Mouse (Mus musculus) CH12.LX (cell line): ENCODE measurements around the gene Filip1l. TPM values are rescaled to one million over a fixed set of nuclear protein-coding genes. Genes with fewer than 3 reads are reported as not detected.

Source experiments
- DNase-seq: peaks from one replicate; pipeline ENCODE4 v3.0.0-alpha.2; 2013; ENCODE audit errors: extremely low read depth
- H3K27ac ChIP-seq: 2 replicates; pipeline ENCODE4 v1.5.1; 2012; ENCODE audit warnings: low read depth, mild to moderate bottlenecking, control low read depth, moderate library complexity; ENCODE audit not compliant: insufficient read depth
- H3K27me3 ChIP-seq: replicated peaks from 2 replicates; pipeline ENCODE3; 2012; ENCODE audit warnings: inconsistent platforms
- H3K36me3 ChIP-seq, 2 experiments: replicated peaks in 1 of 2; 2 replicates each; pipeline versions ENCODE3 to v1.6.1; 2012; ENCODE audit warnings: inconsistent platforms in 1 of 2, low read length in 1 of 2, mild to moderate bottlenecking in 1 of 2, mixed read lengths in 1 of 2, moderate library complexity in 1 of 2; ENCODE audit not compliant: control insufficient read depth in 1 of 2, insufficient read depth in 1 of 2
- H3K4me1 ChIP-seq, 2 experiments: 2 replicates each; pipeline ENCODE4 v1.6.1; 2012; ENCODE audit warnings: inconsistent platforms in 1 of 2, moderate library complexity in 1 of 2; ENCODE audit not compliant: insufficient read depth in 2 of 2, control insufficient read depth in 1 of 2
- H3K4me2 ChIP-seq: 2 replicates; pipeline ENCODE4 v1.6.1; 2012; ENCODE audit warnings: low read depth, mild to moderate bottlenecking, control low read depth; ENCODE audit not compliant: poor library complexity, insufficient read depth, severe bottlenecking
- H3K4me3 ChIP-seq, 3 experiments: fragments of 150-350 bp in 1 of 3; sonication (generic) in 1 of 3; replicated peaks in 1 of 3; 2 replicates each; pipeline versions ENCODE3 to v1.5.1; 2011 to 2012; ENCODE audit warnings: low read depth in 2 of 3, low read length in 2 of 3, mild to moderate bottlenecking in 2 of 3, moderate library complexity in 2 of 3, control low read depth in 1 of 3, improper control_type of control experiment in 1 of 3, inconsistent platforms in 1 of 3, mixed read lengths in 1 of 3; ENCODE audit not compliant: poor library complexity in 1 of 3
- H3K79me2 ChIP-seq: replicated peaks from 2 replicates; pipeline ENCODE4 v1.6.1; 2012; ENCODE audit warnings: mild to moderate bottlenecking, moderate library complexity; ENCODE audit not compliant: control insufficient read depth, poor library complexity, insufficient read depth, severe bottlenecking; ENCODE audit errors: extremely low read depth
- H3K9ac ChIP-seq: 2 replicates; pipeline ENCODE4 v1.6.1; 2012; ENCODE audit warnings: low read depth, mild to moderate bottlenecking, control low read depth, moderate library complexity; ENCODE audit not compliant: insufficient read depth
- H3K9me3 ChIP-seq: replicated peaks from 2 replicates; pipeline ENCODE3; 2012; ENCODE audit warnings: low read length, inconsistent platforms, mixed read lengths
- BHLHE40 ChIP-seq: IDR thresholded peaks from 2 replicates; pipeline ENCODE4 v1.6.1; 2011; ENCODE audit warnings: mild to moderate bottlenecking, low read depth, low read length, improper control_type of control experiment
- CTCF ChIP-seq, 2 experiments: IDR thresholded peaks in 1 of 2; conservative IDR thresholded peaks in 1 of 2; 2 replicates each; pipeline ENCODE4 v1.5.1; 2011 to 2012; ENCODE audit warnings: low read depth in 2 of 2, low read length in 2 of 2, improper control_type of control experiment in 1 of 2, inconsistent platforms in 1 of 2, mild to moderate bottlenecking in 1 of 2, moderate library complexity in 1 of 2
- E2F4 ChIP-seq: IDR thresholded peaks from 2 replicates; pipeline ENCODE4 v1.6.1; 2011; ENCODE audit warnings: low read depth, low read length, improper control_type of control experiment; ENCODE audit not compliant: insufficient replicate concordance
- EP300 ChIP-seq: IDR thresholded peaks from 2 replicates; pipeline ENCODE4 v1.6.1; 2011; ENCODE audit warnings: low read length, improper control_type of control experiment
- ETS1 ChIP-seq: conservative IDR thresholded peaks from 2 replicates; pipeline ENCODE4 v1.6.1; 2012; ENCODE audit warnings: low read depth, mild to moderate bottlenecking, inconsistent platforms, low read length, improper control_type of control experiment, moderate library complexity
- HCFC1 ChIP-seq: IDR thresholded peaks from 2 replicates; pipeline ENCODE4 v1.6.1; 2012; ENCODE audit warnings: low read depth, mild to moderate bottlenecking, inconsistent platforms, low read length, improper control_type of control experiment
- IRF4 ChIP-seq: IDR thresholded peaks from 2 replicates; pipeline ENCODE4 v1.6.1; 2014; ENCODE audit warnings: low read depth, mild to moderate bottlenecking, inconsistent platforms, low read length, improper control_type of control experiment
- JUND ChIP-seq: conservative IDR thresholded peaks from 2 replicates; pipeline ENCODE4 v1.6.1; 2011; ENCODE audit warnings: low read depth, low read length, improper control_type of control experiment
- MAZ ChIP-seq: IDR thresholded peaks from 2 replicates; pipeline ENCODE4 v1.6.1; 2012; ENCODE audit warnings: low read depth, mild to moderate bottlenecking, inconsistent platforms, low read length, improper control_type of control experiment, moderate library complexity
- MEF2A ChIP-seq: IDR thresholded peaks from 2 replicates; pipeline ENCODE4 v1.6.1; 2014; ENCODE audit warnings: low read depth, mild to moderate bottlenecking, inconsistent platforms, low read length, improper control_type of control experiment, borderline replicate concordance
- MYC ChIP-seq: IDR thresholded peaks from 2 replicates; pipeline ENCODE4 v1.6.1; 2011; ENCODE audit warnings: low read depth, mild to moderate bottlenecking, improper control_type of control experiment, low read length
- NRF1 ChIP-seq: IDR thresholded peaks from 2 replicates; pipeline ENCODE4 v1.6.1; 2014; ENCODE audit warnings: low read depth, mild to moderate bottlenecking, inconsistent platforms, low read length, improper control_type of control experiment, moderate library complexity
- PAX5 ChIP-seq: IDR thresholded peaks from 2 replicates; pipeline ENCODE4 v1.6.1; 2012; ENCODE audit warnings: low read length, inconsistent platforms, mixed read lengths
- POLR2A ChIP-seq: IDR thresholded peaks from 2 replicates; pipeline ENCODE4 v1.6.1; 2011; ENCODE audit warnings: low read depth, mild to moderate bottlenecking, improper control_type of control experiment, low read length
- POLR2AphosphoS2 ChIP-seq: IDR thresholded peaks from 2 replicates; pipeline ENCODE4 v1.6.1; 2011; ENCODE audit warnings: low read depth, low read length, improper control_type of control experiment
- RCOR1 ChIP-seq: conservative IDR thresholded peaks from 2 replicates; pipeline ENCODE4 v1.6.1; 2012; ENCODE audit warnings: low read depth, mild to moderate bottlenecking, inconsistent platforms, low read length, improper control_type of control experiment
- SMC3 ChIP-seq: IDR thresholded peaks from 2 replicates; pipeline ENCODE4 v1.6.1; 2011; ENCODE audit warnings: low read depth, low read length, improper control_type of control experiment
- TBP ChIP-seq: conservative IDR thresholded peaks from 2 replicates; pipeline ENCODE4 v1.6.1; 2011; ENCODE audit warnings: low read depth, low read length, improper control_type of control experiment
- TCF12 ChIP-seq: IDR thresholded peaks from 2 replicates; pipeline ENCODE4 v1.6.1; 2014; ENCODE audit warnings: low read depth, mild to moderate bottlenecking, inconsistent platforms, low read length, improper control_type of control experiment
- USF1 ChIP-seq: IDR thresholded peaks from 2 replicates; pipeline ENCODE4 v1.6.1; 2014; ENCODE audit warnings: low read depth, mild to moderate bottlenecking, inconsistent platforms, low read length, improper control_type of control experiment
- dilution Hi-C: fragments of 300-500 bp; cut with MboI; formaldehyde crosslinking; loops from 2 replicates; pipeline ENCODE4 v1.14.3; 2020; ENCODE audit warnings: low sequenced_read_pairs; ENCODE audit not compliant: extremely low pct_unique_long_range_greater_than_20kb, extremely low pct_ligation_motif_present
- in situ Hi-C: fragments of 300-500 bp; cut with MboI; formaldehyde crosslinking; loops from 3 replicates; pipeline ENCODE4 v1.14.3; 2019; ENCODE audit warnings: low sequenced_read_pairs, low pct_ligation_motif_present, low pct_unique_long_range_greater_than_20kb, mixed read lengths
- polyA plus RNA-seq: library from polyadenylated mRNA; unstranded; fragments of >175 nt; gene quantifications from 2 replicates; pipeline ENCODE4 v1.2.1, GENCODE M21; 2012; ENCODE audit warnings: low read depth; ENCODE audit not compliant: insufficient read length
- total RNA-seq, 2 experiments: library from RNA; depleted of rRNA; stranded (reverse); fragments of 300-350 nt in 1 of 2; fragments of >200 nt in 1 of 2; gene quantifications; 2 replicates each; pipeline ENCODE4 v1.2.3; 2012 to 2014

The Filip1l gene
- total and polyA plus RNA-seq, 3 experiments, result 2.1 to 17.6 (median 5.7) TPM

DNA sequence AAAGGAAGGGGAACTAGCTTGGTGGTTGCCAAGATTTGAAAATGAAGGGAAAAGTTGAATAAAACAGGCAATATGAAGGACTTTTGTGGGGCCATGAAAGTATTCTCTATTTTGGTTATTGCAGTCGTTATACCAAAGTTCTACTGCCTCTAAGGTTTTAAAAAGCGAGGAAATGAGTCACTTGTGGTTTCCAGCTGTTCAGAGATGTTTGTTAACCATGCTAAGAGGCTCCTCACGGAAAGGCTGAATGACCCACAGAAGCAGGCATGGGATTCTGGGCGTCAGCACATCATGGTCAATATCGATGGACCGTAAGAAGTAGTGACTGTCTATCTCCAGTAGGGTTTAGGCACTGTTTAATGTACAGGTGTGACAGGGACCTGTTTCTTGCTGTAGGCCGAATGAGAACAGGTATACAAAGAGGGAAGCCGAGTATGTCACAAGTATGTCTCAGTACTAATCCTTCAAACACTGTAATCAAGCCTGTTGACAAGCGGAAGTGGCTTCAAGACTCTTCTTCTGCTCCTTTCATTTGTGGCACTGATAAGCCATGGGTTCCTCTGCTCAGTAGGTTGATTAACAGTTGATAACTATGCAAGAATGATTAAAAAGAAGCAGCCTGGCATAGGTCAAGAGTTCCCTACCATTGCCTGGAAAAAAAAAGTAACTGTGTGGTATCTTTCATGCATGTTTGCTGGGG lies 25.9 kb downstream of the Filip1l start:
- in situ Hi-C loops (loop anchor here (25.0 kb wide), 1 partner anchor 266 kb away; the partner anchor contains the start of gene Tomm70a), dilution Hi-C loops (no loop called here)
- peaks cover 3% of the 10 kb centered on the region for H3K9me3 ChIP-seq
- DNase-seq, result no peak
- TF ChIP-seq RCOR1 (0 out of 2 replicates have a peak, but pooled peaks have one; percentile 6), E2F4 (no peak), MYC (no peak), EP300 (peak; percentile 47; the same call in 1 of the 2 replicates), PAX5 (no peak), TCF12 (0 out of 2 replicates have a peak, but pooled peaks have one; percentile 15), ETS1 (peak; percentile 36; the same call in 1 of the 2 replicates), JUND (no peak), MEF2A (no peak), HCFC1 (no peak), POLR2AphosphoS2 (no peak), MAZ (no peak)
- H3K27me3 ChIP-seq, result no peaks in the 10 kb centered on the region
- no peak overlapping the region for H3K9ac ChIP-seq
- no peak overlapping the region for H3K4me2 ChIP-seq
- no peak overlapping the region for H3K4me3 ChIP-seq
- H3K79me2 ChIP-seq, result no peaks in the 10 kb centered on the region
- H3K36me3 ChIP-seq, result peaks cover 0 to 5% of the 10 kb centered on the region in 2 experiments
- peaks cover 7 to 12% of the 10 kb centered on the region in 2 experiments; a peak in 3 of 4 replicates for H3K4me1 ChIP-seq
- no peak overlapping the region for H3K27ac ChIP-seq

DNA sequence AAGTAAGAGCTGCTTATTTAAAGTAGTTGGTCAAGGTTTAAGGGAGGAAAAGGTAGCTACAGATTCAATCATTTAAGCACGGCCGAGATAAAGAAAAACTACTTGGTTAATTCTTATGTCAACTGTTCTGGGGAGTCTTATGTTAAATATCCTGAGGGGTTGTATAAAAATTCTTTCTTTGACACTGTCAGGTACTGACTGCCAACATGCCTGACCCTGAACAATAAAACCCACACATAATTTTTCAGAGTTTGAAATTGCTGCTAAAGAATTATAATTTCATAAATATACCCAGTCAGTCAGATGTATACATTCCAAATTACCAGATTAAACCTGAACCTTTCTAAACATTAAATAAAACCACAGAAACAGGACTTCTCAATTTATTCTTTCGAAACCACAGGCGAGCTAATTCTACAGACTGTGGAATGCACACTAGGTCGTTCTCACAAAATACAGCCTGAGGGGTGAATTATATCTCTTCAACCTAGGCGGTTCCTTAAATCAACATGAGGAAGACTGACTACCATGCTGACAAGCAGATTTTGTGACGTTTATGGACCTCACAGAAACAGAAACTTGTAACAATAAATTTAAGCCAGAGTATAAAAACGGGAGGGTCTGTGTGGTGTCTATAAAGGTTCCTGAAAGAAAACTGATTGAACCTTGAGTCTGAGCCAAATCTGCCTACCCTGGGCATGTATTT lies 30.5 kb downstream of the Filip1l start:
- H3K4me2 ChIP-seq, result no peak overlapping the region
- TF ChIP-seq NRF1 (no peak), EP300 (no peak), IRF4 (no peak), RCOR1 (no peak), SMC3 (no peak), TBP (no peak), USF1 (no peak), JUND (no peak), CTCF (conservative IDR thresholded peaks at IDR 0.05 in 1 of 2, IDR thresholded peaks at IDR 0.05 in 1 of 2; ENCODE audit: low read depth in 2 of 2, low read length in 2 of 2) (no peak), ETS1 (no peak), HCFC1 (no peak), BHLHE40 (no peak), POLR2AphosphoS2 (no peak), POLR2A (no peak), MYC (no peak)
- no peak overlapping the region for H3K4me3 ChIP-seq
- no peak overlapping the region for H3K9ac ChIP-seq
- peaks cover 7 to 10% of the 10 kb centered on the region in 2 experiments; a peak in 3 of 4 replicates for H3K4me1 ChIP-seq
- H3K79me2 ChIP-seq, result no peaks in the 10 kb centered on the region
- H3K36me3 ChIP-seq, result peaks cover 0 to 4% of the 10 kb centered on the region in 2 experiments
- H3K27ac ChIP-seq, result no peak overlapping the region
- H3K9me3 ChIP-seq, result peaks cover 3% of the 10 kb centered on the region
- dilution Hi-C loops (no loop called here), in situ Hi-C loops (loop anchor here (25.0 kb wide), 1 partner anchor 271 kb away; the partner anchor contains the start of gene Tomm70a)
- no peaks in the 10 kb centered on the region for H3K27me3 ChIP-seq
- no peak for DNase-seq
